Mouse (Mus musculus): ENCODE data around the gene Wnk2. TPM values are rescaled to one million over a fixed set of nuclear protein-coding genes. Genes with fewer than 3 reads are reported as not detected.

Wnk2 gene
- polyA plus RNA-seq, 1 experiment: not detected

DNA sequence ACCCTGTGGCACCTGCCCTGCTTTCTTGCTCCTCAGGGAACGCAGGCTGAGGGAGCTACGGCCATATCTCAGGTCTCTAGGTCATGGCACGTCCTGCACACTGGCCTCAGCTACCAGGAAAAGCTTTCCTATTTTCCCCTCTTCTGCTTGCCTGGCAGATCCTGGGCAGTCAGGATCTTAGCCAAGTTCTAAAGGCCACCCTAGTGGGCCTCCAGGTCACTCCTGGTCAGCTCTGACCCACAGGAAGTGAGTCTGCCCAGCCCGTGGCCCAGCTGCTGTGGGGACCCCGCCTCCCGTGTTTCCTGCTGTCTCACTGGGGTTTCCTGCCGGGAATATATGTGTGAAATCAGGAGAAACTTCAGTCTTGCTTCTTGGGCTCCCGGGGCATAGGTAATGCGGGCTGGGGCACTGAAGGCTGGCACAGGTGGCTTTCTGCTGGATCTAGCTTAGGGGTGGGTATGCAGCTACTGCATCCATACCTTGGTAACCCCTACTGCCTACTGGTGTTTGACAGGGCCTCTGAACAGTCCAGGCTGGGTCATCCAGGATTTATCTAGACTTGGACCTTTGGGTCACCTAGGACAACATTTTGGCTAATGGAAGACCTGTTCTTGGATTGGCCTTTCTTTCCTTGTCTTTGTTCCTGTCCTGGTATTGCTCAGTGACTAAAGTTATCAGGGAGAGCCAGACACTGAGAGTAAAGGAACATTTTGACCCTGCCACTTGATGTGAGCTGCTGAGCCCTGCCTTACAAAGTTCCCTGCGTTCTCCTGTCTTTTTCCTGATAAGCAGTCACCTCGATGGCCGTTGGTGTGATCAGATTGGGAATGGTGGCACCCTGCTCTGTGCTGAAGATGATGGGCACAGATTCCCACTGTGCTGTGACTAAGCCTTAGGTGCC lies 42.4 kb upstream of the Wnk2 start:
- TF ChIP-seq POLR2A (IDR thresholded peaks at IDR 0.05; ENCODE audit: borderline replicate concordance, low read depth, low read length) (no peak), CTCF (IDR thresholded peaks at IDR 0.05; ENCODE audit: low read depth, low read length) (no peak)
- Histone ChIP-seq H3K27ac (ENCODE audit: insufficient read depth, low read depth, low read length) (peak overlapping the region; percentile 90), H3K4me3 (ENCODE audit: insufficient read depth, low read length) (peak overlapping the region; percentile 67), H3K4me1 (ENCODE audit: control insufficient read depth, insufficient read depth, low read length) (peaks cover 65% of the 10 kb centered on the region)

DNA sequence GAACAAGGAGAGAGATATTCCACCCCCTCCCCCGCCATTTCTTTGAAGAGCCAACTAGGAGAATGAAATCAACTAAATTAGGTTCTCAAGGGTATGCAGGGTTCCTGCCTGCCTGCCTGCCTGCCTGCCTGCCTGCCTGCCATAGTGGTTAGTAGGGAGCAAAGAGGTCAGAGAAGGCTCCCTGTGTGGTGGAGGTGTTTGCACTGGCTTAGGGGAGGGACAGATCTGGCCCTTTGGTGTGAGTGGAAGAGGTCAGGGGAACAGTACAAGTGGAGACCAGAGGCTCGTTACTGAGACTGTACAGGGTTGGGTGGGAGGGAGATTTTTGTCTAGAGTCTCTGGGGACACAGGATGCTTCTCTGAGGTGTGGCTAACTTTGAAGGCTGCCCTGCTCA lies 41.1 kb upstream of the Wnk2 start:
- Histone ChIP-seq H3K4me3 (ENCODE audit: insufficient read depth, low read length) (peak overlapping the region; percentile 67), H3K27ac (ENCODE audit: insufficient read depth, low read depth, low read length) (peak overlapping the region; percentile 90), H3K4me1 (ENCODE audit: control insufficient read depth, insufficient read depth, low read length) (peaks cover 61% of the 10 kb centered on the region)
- TF ChIP-seq POLR2A (IDR thresholded peaks at IDR 0.05; ENCODE audit: borderline replicate concordance, low read depth, low read length) (no peak), CTCF (IDR thresholded peaks at IDR 0.05; ENCODE audit: low read depth, low read length) (no peak)

DNA sequence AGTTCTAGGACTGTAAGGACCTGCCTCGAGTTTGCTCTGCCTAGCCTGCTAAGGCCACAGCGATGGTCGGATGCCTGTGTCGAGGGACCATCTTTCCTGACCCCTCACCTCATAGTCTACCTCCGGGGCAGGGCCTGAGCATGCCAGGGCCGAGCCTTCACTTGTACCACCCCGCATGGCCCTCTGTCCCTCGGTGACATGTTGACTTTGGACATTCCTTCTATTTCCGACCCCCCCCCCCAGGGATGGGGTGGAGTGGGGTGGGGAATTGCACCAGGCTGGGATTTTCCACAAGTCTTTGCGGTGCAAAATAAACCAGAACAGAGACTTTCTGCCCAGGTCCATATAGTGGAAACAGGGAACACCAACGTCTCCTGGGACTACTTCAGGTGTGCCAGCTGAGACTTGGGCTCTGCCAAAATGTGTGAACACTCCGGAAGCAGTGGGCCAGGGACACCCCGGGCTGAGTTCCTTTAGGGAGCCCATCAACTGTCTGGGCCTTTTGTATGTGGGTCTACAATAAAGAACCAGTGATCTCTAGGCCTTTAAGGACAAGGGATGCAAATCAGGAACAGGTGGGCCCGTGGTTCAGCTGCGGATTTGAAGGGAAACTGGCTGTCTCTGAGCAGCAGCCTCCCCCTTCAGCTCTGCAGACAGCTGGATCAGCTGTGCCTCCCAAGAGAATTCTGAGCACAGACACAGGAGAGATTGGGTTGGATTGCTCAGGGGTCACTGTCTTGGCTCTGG lies 40.6 kb upstream of the Wnk2 start:
- Histone ChIP-seq H3K4me1 (ENCODE audit: control insufficient read depth, insufficient read depth, low read length) (peaks cover 60% of the 10 kb centered on the region), H3K27ac (ENCODE audit: insufficient read depth, low read depth, low read length) (peak overlapping the region; percentile 90)
- TF ChIP-seq POLR2A (IDR thresholded peaks at IDR 0.05; ENCODE audit: borderline replicate concordance, low read depth, low read length): 0 out of 2 replicates have a peak, but pooled peaks have one; percentile 10
- TF ChIP-seq CTCF (IDR thresholded peaks at IDR 0.05; ENCODE audit: low read depth, low read length): no peak

DNA sequence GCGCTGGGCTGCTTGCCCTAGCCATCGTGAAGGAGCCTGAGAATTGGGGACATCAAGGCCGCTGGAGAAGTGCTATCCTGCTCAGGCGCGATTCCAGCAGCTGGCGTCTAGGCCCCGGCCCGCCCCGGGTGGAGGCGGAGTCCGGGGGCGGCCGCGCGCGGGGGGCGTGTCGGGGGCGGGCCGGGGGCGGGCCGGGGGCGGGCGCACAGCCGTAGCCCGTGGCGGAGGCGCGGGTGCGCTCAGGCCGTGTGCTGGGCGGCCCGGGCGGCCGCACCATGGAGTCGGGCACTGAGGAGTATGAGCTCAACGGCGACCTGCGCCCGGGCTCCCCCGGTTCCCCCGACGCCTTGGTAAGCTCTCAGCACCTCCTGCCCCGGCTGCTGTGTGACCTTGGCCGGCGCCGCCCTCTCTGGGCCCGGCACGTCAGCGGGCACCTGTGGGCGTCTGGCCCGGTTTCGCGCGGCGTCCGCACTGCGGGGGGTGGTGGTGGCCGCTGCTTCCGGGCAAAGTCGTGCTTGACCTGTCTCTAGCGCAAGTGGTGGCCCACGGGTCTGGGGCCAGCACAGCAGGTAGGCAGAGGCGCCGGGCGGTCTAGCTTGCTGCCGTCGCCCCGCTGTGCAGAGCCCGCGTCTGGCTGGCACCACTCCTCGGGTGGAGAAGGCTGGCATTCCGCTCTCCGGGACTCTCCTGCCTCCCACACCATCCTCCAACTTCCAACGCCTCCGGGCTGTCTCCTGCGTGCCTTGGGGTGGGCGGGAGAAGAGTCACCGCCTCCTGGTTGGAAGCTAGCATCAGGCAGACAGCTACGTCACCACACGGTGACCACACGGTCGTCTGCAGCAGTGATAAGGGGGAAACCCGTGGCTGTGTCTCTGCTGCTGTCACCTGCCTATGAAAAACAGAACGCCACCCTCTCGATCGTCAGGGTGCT lies 39.7 kb upstream of the Wnk2 start, which contains the start of gene Ninj1:
Gene Ninj1 (plus strand): TSS at position 198 of the 931 bp plus-strand sequence.
- peak within 1 kb of the TSS; percentile 67 for H3K4me3 ChIP-seq (ENCODE audit: insufficient read depth, low read length)
- H3K4me1 ChIP-seq (ENCODE audit: control insufficient read depth, insufficient read depth, low read length): peaks cover 59% of the 10 kb centered on the region
- peak within 1 kb of the TSS; percentile 90 for H3K27ac ChIP-seq (ENCODE audit: insufficient read depth, low read depth, low read length)
- TF ChIP-seq POLR2A (IDR thresholded peaks at IDR 0.05; ENCODE audit: borderline replicate concordance, low read depth, low read length) (peak; percentile 87; the same call in 1 of the 2 replicates), CTCF (IDR thresholded peaks at IDR 0.05; ENCODE audit: low read depth, low read length) (no peak)

More for the DNA sequence above, 40.6 kb upstream of the Wnk2 start:
- peak overlapping the region; percentile 67 for H3K4me3 ChIP-seq (ENCODE audit: insufficient read depth, low read length)

DNA sequence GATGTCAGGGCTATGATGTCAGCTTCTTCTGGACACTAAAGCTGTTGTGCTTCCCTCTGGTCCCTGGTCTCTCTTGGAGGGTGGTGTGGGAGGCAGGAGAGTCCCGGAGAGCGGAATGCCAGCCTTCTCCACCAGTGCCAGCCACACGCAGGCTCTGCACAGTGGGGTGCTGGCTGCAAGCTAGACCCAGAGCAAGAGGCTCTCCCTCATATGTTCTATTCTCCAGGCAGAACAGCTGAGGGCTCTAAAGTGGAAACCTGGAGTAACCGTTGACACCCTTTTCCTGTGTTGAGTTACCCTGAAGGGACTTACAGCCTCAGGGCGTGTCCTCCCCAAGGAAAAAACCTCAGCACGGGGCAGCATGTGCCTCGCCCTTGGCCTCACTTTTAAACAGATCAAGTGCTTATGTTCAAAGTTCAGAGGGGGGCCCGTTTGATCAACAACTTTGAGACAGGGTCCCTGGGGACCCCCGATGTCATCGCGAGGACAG lies 39.0 kb upstream of the Wnk2 start:
- peak overlapping the region; percentile 76 for H3K27ac ChIP-seq (ENCODE audit: insufficient read depth, low read depth, low read length)
- peaks cover 56% of the 10 kb centered on the region for H3K4me1 ChIP-seq (ENCODE audit: control insufficient read depth, insufficient read depth, low read length)
- H3K4me3 ChIP-seq (ENCODE audit: insufficient read depth, low read length): 0 out of 2 replicates have a peak overlapping the region, but pooled peaks have one; percentile 14

DNA sequence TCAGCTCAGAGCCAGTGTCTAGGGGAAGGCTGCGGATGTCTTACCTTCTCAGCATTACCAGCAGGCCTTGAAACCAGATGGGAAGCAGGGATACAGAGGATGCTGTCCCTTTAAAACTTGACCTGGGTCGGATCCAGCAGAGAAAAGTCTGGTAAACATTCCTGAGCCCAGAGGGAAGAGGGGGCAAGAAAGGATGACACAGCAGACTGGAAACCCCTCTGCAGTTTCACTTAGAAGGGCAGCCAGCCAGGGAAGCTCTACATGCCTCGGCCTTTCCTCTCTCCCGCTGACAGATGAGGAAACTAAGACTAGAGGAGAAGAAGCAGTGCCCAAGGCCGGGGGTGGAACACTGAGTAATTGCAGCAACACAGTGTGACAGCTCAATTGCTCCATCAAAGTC lies 35.8 kb upstream of the Wnk2 start:
- TF ChIP-seq POLR2A (IDR thresholded peaks at IDR 0.05; ENCODE audit: borderline replicate concordance, low read depth, low read length) (no peak), CTCF (IDR thresholded peaks at IDR 0.05; ENCODE audit: low read depth, low read length) (no peak)
- peaks cover 44% of the 10 kb centered on the region for H3K4me1 ChIP-seq (ENCODE audit: control insufficient read depth, insufficient read depth, low read length)
- H3K27ac ChIP-seq (ENCODE audit: insufficient read depth, low read depth, low read length): peak overlapping the region; percentile 30
- H3K4me3 ChIP-seq (ENCODE audit: insufficient read depth, low read length): no peak overlapping the region

More for the DNA sequence above, 39.0 kb upstream of the Wnk2 start:
- TF ChIP-seq CTCF (IDR thresholded peaks at IDR 0.05; ENCODE audit: low read depth, low read length) (no peak), POLR2A (IDR thresholded peaks at IDR 0.05; ENCODE audit: borderline replicate concordance, low read depth, low read length) (no peak)

DNA sequence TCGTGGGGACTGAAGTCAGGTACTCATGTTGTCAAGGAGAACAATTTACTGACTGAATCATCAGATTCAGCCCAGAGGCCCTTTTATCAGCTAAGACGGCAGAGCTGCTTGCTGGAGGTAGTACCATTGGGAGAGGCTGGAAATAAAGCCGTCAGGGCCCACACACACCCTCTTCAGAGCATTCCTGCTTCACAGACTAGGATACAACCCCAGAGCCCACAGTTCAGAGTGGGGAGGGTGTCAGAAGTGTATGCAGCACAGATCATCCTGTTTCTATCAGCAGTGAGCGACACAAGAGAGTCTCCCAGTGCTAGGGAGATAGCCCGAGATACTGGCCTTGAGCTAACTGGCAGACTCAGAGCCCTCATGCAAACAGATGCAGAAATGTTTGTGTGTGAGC lies 35.3 kb upstream of the Wnk2 start:
- Histone ChIP-seq H3K27ac (ENCODE audit: insufficient read depth, low read depth, low read length) (peak overlapping the region; percentile 30), H3K4me3 (ENCODE audit: insufficient read depth, low read length) (no peak overlapping the region), H3K4me1 (ENCODE audit: control insufficient read depth, insufficient read depth, low read length) (peaks cover 49% of the 10 kb centered on the region)
- no peak for TF ChIP-seq CTCF (IDR thresholded peaks at IDR 0.05; ENCODE audit: low read depth, low read length)
- no peak for TF ChIP-seq POLR2A (IDR thresholded peaks at IDR 0.05; ENCODE audit: borderline replicate concordance, low read depth, low read length)

DNA sequence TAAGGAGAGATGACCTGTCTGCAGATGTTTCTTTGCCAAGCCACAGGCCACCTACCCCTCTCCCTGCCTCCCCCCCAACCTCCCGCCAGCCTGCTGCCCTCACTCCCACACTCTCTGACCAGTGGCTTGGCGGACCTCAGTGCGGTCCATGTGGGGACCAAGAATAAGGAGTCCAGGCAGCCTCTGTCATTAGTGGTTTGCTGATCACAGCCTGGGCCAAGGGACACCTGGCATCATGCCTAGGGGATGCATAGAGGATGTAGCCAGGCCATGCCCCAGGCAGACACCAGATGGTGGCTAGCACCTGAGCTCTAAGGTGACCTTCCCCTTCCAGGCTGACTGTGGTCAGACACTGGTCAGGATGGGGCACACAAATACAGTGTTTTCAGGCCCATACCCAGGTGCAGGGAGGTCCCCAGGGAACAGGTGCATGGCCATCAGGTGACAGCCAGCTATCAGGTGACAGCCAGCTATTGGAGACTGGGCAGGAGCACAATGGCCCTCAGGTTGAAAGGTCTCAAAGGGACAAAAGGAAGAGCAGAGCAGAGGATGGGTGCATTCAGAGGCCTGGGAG lies 33.7 kb upstream of the Wnk2 start:
- Histone ChIP-seq H3K27ac (ENCODE audit: insufficient read depth, low read depth, low read length) (no peak overlapping the region), H3K4me1 (ENCODE audit: control insufficient read depth, insufficient read depth, low read length) (peaks cover 47% of the 10 kb centered on the region), H3K4me3 (ENCODE audit: insufficient read depth, low read length) (no peak overlapping the region)
- TF ChIP-seq CTCF (IDR thresholded peaks at IDR 0.05; ENCODE audit: low read depth, low read length) (no peak), POLR2A (IDR thresholded peaks at IDR 0.05; ENCODE audit: borderline replicate concordance, low read depth, low read length) (no peak)

Data from bone marrow macrophage, adult 2 months (primary cell).